Mouse (Mus musculus) embryo, embryonic 11.5 days (tissue): ENCODE measurements around the gene Tubgcp3.
"Not testable (repeated sequence)": the region's sequence is repeated elsewhere in the genome, so short reads cannot be mapped to it uniquely, and the experiment has no call there.

Source experiments
- DNase-seq: peaks from one replicate; pipeline ENCODE4 v3.0.0-alpha.2; 2012; ENCODE audit warnings: low read depth, low spot score

The Tubgcp3 gene

DNA sequence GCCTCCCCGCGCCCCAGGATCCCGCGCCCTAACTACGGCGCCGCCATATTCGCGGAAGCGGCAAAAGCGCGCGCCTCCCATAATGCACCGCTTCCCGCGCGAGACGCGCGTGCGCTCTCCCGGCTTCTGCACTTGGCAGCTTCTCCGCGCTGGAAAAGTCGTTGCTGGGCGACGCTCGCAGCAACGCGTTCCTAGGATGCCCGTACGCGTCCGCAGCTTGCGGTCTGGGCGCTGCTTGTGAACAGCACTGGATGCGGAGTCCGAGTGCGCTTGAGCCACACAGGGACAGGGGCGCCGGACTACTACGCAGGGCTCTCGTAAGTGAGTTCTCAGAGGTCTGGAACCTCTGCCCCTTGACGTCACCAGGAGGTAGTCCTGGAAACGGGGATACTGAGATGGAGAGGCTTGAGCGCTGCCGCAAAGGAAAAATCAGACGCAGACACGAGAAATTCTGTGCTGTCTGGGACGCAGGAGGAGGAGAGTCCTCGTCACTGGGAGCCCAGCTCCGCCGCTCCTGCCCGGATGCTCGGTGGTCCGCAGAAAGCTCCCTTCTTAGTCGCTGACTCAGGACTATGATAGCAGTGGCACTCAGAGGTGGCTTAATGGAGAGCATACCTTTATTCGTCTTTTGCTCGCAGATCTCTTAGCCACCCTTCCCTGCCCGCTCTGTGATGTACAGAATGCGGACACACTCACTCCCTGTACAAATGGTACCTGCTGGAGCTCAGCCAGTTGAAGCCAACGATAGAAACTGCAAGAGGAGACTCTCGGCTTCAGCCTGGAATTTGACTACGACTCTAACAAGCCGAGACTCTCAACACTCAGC lies at the start of gene Tubgcp3:
Gene Tubgcp3, minus strand, starts transcription at position 193 of the 826 bp plus-strand sequence.
- peak; percentile 92 for DNase-seq

DNA sequence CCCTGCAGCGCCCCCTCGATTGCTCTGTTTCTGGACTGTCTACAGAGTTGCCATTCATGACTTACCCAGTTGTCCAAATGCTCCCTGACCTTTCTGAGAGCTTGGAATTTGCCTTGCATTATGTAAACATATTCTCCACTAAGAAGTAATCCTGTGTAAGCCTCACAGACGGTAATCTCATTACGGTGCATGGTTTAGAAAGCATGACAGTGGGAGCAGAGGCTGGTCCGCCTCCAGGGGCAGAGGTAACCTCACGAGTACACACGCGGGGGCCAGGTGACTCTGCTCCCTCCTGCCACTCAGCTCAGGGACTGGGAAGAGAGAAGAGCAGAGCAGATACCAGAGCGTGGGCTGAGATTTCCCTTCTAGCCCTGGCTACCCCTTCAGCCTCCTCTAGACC lies 47.0 kb upstream of the Tubgcp3 start:
- no peak for DNase-seq

DNA sequence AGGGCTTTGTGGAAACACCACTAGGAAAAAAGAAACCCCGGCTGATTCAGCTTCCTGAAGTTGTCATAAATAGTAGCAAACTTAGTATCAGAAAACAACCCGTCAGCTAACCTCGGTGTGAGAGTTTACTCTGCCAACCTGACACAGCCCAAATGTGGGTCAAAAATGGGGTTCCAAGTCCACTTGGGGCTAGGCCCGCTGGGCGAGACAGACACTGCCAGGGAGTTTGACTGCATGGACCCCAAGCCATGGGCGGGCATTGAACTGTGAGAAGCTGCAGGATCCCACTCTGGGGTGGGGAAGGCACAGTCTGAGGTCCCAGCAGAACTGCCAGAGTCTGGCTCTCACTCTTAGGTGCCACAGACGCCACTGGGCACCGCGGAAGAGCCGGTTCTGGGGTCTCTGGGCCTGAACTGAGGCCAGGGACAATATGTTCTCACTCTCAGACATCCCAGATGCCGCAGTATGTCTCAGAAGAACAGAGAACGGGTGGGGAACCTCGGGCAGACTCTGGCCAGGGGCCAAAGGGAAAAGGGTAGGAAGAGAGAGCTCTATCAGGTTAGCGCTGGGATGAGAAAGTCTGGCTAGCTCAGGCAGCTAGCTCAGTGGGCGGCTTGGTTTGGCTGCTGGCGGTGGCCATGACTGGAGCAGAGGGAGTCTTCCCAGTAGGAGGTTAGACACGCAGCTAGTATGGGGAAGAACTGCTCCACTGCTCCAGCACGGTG lies 44.0 kb upstream of the Tubgcp3 start:
- no peak for DNase-seq

DNA sequence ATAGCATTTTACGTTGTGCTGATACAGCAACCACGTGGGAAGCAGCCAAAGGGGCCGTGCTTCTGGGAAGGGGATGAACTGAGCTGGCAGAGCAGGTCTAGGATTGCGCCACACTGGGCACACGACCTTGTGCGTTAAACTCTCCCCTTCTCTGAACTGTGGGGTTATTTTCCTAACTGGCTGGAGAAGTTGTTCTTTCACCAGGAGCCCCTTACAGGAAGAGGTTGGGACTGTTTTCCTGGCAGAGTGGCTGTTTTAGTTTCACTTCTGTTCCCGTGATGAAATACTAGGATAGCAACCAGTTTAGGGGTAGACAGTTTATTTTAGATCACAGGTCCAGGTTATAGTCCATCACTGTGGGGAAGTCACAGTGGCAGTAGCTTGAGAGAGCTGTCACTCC lies 39.6 kb upstream of the Tubgcp3 start:
- DNase-seq: no peak

DNA sequence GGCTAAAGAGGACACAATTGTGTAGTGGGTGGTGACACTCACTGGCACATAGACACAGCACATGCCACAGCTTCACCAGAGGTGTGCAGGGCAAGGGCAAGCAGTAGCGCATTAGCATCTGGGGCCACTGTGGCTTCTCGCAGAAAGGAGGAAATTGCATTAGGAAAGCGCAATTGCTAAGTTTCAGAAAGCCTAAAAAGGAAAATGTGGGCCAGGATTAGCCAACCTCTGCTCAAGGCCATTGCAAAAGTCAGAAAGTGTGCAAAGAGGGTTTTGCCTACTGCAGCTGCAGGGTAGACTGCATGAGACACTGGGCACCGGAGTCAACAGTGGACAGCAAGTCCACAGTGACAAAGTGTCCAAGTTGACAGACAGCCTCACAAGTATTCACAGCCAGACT lies 31.5 kb upstream of the Tubgcp3 start:
- DNase-seq: no peak

DNA sequence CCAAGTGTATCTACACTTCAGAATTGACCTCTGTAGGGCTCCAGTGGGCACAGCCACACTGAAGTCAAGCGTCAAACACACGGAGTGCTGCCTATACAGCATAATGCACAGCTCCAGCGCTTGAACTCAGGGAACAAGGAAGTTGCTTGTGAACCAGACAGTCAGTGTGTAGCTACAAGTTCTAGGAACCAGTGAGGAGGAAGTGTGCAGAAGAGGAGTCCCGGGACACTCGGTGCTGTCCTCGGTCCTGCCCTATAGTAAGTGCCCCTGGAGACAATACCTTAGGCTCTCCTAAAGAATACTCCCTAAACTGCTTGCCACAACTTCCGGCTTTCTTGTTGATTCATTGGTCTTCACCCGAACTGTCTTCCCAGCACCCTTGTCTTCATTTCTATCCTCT lies 30.2 kb upstream of the Tubgcp3 start:
- no peak for DNase-seq

DNA sequence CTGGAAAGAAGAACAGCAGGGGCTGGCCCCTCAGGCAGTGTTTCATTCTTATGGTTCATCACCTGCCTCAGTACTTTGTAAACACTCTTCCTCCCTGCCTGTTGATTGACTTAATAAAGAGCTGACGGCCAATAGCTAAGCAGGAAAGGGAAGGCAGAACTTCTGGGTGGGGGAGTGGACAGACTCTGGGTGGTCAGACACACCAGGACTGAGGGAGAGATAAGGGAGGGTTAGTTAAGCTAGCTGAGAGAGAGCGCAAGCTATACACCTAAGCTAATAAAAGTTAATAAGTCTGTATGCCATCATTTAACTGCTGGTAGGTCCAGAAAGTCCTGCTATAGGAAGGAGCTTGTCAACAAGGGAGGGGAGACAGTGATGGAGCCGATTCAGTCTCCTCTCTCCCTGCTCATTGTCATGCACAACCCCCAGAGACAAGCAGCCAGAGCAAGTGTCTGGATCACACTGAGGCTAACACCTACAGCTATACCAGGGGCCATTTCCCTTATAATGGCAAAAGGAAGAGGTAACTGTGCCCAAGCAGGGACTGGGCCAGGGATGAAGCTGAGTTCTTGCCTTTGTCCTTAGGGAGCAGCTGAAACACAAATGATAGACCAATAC lies 26.7 kb upstream of the Tubgcp3 start:
- DNase-seq: no peak

DNA sequence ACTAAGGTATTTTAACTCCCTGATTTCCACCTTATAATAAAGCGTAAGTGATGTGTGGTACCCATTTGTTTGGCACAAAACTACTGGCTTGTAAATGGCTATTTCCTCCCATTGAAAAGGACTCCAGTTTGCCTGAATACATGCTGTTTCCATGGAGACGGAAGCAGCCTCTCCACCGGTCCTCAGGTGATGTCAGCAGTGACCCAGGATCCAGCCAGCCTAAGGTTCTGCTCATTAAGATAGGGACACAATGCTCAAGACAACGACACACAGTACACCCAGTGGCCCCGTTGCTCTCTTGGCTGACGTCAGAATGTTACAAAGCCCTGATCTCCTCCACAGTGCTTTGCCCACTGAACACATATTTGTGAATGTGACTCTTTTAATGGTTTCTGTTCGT lies 16.8 kb upstream of the Tubgcp3 start:
- DNase-seq: no peak

DNA sequence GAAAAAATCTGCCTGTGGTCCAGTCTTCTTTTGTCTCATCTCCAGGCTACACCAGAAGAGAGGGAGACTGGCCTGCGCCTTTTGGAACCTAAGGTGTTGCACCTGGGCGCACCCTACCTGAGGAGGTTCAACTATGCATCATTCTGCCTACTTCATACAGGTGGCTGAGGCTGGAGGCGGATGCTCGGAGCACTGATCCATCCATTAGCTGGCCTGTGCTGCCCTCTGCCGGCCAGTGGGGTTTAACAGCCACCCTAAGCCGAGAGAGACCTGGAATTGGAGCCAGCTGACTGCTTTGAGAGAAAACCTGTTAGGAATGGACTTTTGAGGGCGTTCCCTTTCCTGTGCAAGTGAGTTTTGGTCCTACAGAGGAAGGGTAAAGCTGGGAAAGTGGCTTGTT lies 5.5 kb upstream of the Tubgcp3 start:
- peak; percentile 59 for DNase-seq

DNA sequence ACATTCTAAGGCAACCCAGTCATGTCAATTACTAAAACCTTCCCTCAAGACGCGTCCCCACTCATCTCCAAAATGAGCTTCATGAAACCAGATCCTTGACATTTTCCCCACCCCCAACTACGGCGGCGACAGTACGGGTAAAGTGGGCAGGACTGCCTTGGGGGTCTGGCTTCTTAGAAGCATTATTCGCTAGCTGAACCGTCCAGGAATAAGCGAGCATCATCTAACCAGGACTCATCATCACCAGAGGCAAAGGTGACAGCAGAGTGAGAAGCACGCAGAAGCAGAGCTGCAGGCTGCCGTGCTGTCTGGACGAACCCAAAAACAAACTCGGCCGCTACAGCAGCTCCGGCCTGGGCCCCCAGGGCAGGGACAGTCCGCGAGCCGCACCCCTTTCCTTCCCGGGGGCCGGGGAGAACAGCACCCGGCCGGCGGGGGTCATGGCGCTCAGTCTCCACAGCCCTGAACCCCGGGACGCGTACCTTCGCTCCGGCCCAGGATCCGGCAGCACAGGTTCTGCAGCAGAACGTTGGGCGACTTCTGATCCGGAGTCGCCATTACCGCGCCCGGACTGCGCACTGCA lies 484 bp downstream of the Tubgcp3 start:
- DNase-seq: peak; percentile 8

DNA sequence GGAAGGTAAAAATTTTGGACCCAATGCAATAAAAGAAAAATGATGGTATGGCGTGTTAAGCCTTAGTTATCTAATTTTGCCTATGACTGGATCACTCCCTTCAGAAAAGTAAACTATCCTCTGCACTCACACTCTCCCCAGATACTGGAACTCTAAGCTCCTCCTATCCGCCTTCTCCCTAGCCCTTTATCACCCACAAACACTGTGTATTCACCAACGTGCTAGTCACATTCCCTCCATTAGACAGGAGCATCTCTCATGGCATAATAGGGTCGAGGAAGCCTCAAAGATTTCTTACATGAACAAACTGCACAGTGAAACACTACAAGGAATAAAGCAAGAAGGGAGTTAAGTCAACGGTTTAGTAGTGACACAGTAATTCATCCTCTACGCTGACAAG lies 1.1 kb downstream of the Tubgcp3 start:
- DNase-seq: no peak

DNA sequence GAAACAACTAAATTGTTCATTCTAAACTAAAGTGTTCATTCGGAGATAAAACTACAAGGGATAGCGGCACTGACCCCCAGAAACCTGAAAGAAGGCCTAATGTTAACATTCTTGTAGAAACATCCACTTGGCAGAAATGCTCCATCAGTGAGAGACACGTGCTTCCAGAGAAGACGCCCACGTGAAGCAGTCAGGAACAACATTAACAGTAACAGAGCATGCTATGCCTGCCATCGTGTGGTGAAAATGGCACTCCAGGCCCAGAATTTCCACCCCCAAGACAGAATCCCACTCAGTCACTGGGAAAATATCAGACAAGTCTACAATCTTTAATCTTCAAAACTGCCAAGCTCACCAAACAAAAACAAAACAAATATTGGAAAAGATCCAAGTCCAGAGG lies 3.2 kb downstream of the Tubgcp3 start:
- no peak for DNase-seq

DNA sequence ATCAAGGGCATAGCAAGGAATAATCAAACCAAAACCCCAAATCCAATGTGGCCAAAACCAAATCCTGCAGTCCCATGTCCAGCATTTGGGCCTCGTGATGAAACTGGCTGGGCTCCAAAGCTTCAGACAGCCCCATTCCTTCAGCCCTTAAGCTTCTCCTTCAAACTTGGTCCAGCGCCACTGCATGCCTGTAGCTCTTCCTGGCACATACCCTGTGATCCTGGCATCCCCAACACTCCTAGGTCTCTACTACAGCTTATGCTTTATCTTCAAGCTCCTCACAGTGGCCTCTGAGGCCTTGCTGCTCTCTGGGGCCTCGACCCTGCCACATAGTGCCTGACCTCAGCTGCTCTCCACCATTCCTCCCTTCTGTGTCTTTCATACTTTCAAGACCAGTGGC lies 5.5 kb downstream of the Tubgcp3 start:
- DNase-seq: not testable (repeated sequence)

DNA sequence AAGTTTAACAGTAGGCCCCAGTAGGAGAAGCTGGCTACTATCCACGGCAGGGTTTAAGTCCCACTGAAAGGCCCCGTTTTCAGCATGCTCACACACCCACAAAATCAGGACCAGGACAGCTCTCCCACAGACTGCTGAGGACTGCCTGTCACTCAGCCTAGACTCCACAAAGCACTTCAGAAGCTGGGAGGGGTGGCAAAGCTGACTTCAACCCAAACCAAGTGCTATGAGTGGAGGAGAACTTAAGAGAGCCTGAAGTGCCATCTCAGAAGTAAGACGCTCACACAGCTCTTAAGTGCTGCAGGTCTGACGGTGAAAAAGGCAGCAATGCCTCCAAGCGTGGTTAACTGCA lies 9.0 kb downstream of the Tubgcp3 start:
- no peak for DNase-seq

DNA sequence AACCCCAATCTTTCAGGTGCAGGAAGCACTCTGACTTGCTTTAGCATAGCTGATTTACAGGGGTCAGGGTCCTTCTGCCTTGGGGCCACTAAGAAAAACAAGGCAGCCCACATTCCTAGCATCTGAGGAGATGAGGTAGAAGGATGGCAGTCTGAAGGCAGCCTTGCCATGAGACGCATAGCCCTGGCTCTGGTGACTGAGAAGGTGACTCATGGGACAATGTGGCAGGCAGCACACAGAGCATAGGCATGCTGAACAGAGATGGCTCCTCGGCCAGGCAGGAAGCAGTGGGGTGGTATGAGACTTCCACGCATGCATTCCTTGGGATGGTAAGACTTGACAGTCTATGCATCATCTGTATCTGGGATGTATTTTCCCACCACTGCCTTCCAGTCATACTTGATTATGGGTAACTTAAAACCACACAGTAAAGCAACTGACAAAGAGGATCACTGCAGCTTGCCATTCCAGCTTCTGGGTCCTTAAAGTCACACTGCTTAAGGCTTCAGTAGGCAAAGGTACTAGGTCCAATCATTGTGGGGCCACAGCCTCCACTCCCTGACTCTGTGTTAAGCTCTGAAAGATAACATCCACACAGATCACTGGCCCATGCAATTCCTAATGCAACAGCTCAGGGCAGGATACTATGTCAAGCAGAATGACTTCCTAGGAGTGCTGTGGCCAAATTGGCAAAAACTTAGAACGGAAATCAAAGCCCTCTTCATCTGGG lies 9.5 kb downstream of the Tubgcp3 start:
- DNase-seq: no peak

DNA sequence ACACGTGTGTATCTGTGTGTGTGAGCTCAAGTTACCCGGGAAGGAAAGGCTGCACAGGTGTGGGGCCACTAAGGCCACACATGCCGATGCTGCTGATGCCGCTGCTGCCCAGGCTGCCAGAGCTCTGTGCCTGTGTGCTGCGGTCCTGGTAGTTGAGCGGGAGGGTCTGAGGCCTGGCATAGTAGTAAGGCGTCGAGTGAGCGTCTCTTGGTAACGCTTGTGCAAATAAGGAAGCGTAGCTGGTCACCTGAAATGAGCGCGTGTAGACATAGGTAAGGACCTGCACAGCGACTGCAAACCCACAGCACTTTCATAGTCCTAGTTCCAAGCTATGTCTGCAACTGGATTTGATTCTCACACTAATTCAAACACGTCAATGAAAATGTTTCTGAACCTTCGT lies 14.6 kb downstream of the Tubgcp3 start:
- DNase-seq: no peak

DNA sequence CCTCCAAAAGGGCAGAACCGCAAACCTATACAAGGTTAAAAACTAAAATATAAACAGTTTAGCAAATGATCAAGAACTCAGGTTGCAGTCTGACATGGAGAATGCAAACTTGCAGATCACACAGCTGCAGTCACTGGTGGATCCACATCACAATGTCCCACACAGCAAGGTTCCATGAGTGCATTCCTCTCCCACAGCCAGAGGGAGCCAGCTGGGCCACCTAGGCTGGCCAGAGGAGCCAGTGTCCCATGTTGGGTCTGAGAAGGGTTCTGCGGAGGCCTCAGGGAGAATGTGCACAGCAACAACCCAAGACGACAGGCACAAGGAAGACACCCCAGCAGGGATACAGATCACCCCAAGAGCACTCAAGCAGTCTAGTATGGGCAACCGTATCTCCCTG lies 20.8 kb downstream of the Tubgcp3 start:
- no peak for DNase-seq

DNA sequence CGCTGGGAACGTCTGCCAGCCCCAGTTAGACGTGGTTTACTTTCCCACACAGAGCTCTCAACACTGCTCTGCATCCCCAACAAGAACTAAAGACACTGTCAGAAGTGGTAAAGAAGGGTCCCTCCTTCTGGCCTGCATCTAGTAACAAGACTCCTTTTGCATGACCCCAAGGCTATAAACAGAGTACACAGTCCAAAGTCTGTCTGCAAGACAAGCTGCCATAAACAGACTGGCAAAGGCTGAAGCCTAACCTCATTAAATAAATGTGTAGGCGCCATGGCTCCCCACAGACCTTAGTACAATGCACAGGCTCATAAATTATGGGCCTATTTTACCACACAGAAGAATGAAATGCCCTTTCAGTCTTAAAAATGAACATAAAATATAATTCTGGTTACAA lies 21.6 kb downstream of the Tubgcp3 start:
- DNase-seq: no peak

DNA sequence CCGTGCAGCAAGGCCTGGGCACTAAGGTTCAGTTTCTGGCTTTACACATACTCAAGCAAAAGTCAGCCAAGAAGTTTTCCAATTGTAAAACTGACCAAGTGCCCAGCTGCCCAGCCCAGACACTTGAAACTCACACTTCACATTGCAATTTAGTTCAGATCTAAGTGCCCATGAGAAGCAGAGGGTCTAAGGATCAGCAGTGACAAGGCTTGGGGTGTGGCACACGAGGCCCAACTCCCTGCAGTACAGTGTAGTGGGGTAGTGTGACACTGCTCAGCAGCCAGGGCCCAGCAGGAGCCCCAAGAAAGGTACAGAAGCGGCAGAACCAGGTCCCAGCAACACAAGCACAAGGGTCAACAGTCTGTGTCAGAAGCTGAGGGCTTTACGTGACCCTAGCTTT lies 23.1 kb downstream of the Tubgcp3 start:
- no peak for DNase-seq

DNA sequence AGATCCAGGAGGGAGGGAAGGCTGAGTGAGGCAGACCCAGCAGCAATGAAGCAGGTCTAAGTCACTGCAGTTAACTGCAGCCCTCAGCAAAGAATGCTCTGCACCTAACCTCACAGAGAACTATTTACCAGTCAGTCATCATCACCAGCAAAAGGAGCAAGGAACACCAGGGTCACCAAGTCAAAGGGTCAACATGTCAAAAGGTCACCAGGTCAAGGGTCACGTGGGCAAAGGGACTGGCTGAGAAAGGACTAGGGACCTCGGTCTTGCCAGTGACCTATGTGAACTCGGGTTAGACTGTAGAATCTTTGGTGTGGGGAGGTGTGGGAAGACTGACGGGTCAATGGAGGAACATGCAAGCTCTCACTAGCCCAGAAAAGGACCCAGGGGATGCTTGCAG lies 25.5 kb downstream of the Tubgcp3 start:
- DNase-seq: no peak

DNA sequence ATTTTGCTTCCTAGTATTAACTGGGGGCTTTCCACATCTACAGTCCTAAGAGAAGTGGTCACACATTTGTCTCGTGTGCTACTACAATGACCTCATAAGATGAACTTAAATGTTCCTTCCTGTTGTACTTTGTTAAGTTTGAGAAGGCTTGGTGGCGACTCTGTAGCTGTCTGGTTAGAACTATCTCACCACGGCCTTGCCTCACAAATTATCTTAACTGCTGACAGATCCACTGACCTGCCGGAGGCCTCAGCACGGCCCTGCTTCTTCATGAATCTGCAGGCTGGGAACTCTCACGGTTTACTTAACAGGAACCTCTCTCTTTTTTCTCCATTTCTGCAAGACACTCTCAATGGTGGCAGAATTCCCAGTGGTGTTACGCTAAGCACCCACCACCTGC lies 27.2 kb downstream of the Tubgcp3 start:
- DNase-seq: no peak

DNA sequence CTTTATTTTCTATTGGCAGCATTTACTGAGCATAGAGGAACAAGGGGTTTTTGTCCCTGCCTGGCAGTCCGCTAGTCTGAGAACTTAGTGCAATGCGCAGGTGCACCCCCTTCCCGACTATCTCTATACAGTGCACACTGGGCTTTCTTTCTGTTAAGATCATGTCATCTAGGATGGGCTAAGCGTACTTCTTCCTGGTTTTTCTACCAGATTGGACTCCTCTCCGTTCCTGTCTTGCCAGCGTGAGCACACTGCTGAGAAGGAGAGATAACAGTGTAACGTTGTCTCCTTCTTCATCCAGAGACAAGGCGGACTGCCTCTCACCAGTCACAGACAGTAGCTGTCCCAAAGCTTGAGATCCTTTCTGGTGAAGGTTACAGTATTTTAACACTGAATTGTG lies 27.7 kb downstream of the Tubgcp3 start:
- no peak for DNase-seq
